Mouse (Mus musculus) cerebellum, adult 9-10 months (tissue): ENCODE results near the gene Nr5a1.

Experiments
- DNase-seq: peaks from one replicate; pipeline ENCODE4 v3.0.0; 2022

The Nr5a1 gene

GRCm38 (mm10) chr2:38704336-38704735, 10.0 kb downstream of the Nr5a1 start:
- DNase-seq = no peak

DNA sequence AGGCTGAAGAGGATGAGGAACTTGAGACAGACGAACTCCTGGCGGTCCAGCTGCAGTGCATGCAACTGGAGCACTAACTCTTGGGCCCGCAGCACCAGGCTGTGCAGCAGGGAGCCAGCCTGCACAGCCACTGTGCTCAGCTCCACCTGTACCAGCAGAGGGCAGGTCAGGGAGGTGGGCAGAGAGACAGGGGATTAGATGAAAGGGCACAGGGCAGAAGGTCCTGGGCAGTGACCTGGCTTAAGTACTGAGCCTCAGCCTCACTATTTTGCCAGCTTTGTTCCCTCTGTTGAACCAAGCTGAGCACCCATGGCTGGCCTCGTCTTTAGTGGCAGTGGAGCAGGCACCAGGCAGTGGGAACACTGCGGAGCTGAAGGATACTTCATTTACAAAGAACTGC, 14.2 kb downstream of the Nr5a1 start:
- no peak for DNase-seq

- no peak for DNase-seq
These were observed 15.7 kb downstream of the Nr5a1 start for GRCm38 (mm10) chr2:38698623-38699022.

DNA sequence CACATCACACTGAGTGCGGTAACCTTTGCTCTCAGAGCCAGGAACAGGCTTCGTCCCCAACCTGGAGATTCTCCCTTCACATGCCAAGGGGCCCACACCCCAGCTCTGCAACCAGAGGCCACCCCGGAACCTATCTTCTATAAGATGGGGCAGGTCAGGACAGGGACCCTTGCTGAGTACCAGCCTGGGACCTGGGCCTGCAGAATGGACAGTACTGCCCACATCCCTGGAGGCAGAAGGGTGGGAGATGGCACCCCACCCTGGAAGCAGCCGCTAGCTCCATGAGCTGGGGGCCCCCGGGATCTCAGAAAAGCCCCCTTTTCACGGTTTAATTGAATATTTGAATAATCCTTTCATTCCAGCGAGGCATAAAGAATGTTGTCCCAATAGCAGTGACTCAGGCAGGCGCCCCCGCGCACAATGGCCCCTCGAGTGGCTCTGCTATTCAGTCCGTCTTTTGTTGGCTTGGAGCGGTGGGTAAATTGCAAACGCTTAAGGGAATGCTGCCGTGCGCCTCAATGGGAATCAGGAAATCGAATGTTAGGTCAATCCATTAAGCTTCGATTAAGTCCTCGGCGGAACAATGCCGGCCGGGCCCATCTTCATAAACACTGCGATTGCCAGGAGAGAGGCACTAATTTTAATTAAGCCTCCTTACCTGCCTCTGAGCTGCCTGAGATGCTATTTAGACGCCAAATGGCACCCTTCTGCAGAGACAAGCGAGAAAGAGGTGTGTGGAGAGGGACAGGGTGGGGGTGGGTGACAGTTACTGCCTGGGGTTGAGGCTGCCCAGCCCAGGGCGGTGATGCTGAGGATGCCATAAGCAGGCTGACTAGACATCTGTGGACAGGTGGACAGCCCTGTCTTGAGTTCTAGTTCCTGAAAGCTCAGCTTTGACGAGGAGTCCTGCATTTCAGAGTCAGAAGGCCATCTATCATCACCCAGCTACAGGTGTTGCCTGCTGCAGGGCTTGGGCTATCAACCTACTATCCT, 16.9 kb downstream of the Nr5a1 start:
- no peak for DNase-seq

- no peak for DNase-seq
These were observed 18.6 kb downstream of the Nr5a1 start for GRCm38 (mm10) chr2:38695770-38696169.

DNA sequence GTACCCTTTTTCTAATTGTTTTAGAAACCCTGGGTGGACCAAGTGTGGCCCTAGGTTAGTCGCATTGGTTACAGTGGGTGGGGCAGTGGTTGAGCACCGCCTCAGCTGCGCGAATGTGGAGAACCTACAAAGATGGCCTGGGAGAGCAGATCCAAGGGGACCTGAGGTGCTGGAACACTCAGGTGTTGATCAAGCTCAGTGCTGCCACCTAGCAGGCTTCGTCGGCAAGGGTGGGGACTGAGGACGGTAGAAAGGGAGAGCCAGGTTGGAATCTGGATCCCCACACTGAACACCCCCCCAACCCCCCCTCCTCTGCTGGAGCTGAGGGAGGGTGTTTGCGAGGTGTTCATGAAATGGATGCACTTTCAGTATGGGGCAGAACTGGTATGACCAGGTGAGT, 22.8 kb downstream of the Nr5a1 start:
- DNase-seq = peak; percentile 51

DNA sequence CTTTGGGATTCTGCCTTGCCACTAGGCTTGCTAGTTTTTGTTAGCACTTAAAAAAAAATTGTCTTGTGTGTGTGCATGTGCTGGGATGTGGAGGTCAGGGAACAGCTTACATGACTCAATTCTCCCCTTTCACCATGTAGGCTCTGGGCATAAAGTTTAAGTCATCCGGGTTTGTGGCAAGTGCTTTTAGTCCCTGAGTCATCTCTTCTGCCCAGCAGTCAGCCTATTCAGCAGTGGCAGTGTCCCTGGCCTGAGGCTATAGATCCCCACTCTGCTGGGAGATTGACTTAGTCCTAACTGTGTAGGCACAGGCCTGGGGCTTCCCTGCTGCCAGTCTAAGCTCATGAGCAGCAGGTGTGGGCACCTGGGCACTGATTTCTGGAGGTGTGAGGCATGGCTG, 24.5 kb downstream of the Nr5a1 start:
- no peak for DNase-seq

GRCm38 (mm10) chr2:38688791-38689520, 25.4 kb downstream of the Nr5a1 start:
- DNase-seq = peak; percentile 30

- no peak for DNase-seq
These were observed 28.6 kb downstream of the Nr5a1 start for GRCm38 (mm10) chr2:38685746-38686145.

DNA sequence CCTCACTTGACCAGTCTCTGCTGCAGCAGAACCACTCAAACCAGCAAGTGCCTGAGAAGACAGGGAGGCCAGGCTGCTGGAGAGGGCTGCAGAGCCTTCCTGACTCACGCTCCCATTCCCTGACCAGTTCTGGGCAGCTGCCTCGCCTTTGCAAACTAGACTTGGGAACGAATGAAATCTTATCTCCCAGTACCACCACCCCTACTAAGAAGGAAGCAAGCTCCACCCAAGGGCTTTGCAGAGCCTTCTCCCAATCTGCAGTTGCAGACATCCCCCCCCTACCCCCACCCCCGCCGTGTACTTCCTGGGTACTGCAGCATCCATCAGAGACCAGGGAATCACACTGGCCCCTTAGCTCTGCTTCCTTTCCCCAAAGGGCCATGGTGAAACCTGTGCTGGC, 31.3 kb downstream of the Nr5a1 start:
- DNase-seq = no peak

- no peak for DNase-seq
These were observed 32.1 kb downstream of the Nr5a1 start for GRCm38 (mm10) chr2:38682209-38682608.

DNA sequence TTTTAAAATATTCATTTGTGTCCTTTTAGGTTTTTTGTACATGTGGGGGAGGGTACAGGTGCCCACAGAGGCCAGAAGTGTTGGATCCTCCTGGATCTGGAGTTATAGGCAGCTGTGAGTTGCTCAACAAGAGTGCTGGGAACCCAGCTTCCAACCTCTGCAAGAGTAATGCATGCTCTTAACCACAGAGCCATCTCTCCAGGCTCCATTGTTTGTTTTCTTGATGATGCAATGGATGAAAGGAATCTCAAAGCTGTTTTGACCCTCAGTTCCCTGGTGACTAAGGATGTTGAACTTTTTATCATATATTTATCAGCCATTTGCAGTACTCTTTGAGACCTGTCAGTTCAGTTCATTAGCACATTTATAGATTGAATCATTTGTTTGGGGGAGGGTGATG, 35.4 kb downstream of the Nr5a1 start:
- no peak for DNase-seq

GRCm38 (mm10) chr2:38675366-38675969, 38.9 kb downstream of the Nr5a1 start:
- peak; percentile 17 for DNase-seq

- no peak for DNase-seq
These were observed 41.8 kb downstream of the Nr5a1 start for GRCm38 (mm10) chr2:38672496-38672895.

GRCm38 (mm10) chr2:38668802-38669580, 45.4 kb downstream of the Nr5a1 start:
- DNase-seq = no peak

GRCm38 (mm10) chr2:38661398-38661797, 52.9 kb downstream of the Nr5a1 start:
- no peak for DNase-seq

- DNase-seq = peak; percentile 79
These were observed 56.0 kb downstream of the Nr5a1 start for GRCm38 (mm10) chr2:38658338-38658836.

DNA sequence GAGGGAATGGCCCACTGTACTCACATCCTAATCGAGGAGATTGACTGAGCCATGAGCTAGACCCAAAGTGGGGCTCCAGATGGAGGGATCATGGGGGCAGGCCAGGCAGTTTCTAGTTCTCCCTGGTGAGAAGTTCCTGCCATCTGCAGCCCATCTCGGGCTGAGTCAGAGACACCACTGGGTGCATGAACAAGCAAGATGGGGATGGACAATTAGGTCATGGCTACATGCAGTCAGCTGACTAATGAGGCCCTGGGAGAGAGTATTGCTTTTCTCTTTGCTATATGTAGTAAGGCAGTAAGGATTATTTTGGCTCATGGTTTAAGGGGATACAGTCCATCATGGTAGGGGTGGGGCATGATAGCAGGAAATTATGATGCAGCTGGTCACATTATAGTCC, 60.6 kb downstream of the Nr5a1 start:
- no peak for DNase-seq

DNA sequence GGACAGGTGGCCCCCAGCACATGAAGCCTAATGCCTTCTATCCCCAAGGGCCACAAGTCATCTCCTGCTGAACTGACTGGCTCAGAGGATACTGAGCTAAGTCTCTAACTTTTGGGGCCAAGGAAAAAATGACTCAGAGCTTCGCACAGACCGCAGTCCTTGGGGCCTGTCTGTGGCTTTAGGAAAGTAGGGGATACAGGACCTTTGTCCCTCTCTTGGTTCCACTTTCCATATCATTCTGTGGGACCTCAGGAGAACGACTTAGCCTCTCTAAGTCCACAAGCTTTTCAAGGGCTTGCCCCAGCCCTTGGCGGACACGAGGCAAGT, 61.1 kb downstream of the Nr5a1 start:
- DNase-seq = no peak

DNA sequence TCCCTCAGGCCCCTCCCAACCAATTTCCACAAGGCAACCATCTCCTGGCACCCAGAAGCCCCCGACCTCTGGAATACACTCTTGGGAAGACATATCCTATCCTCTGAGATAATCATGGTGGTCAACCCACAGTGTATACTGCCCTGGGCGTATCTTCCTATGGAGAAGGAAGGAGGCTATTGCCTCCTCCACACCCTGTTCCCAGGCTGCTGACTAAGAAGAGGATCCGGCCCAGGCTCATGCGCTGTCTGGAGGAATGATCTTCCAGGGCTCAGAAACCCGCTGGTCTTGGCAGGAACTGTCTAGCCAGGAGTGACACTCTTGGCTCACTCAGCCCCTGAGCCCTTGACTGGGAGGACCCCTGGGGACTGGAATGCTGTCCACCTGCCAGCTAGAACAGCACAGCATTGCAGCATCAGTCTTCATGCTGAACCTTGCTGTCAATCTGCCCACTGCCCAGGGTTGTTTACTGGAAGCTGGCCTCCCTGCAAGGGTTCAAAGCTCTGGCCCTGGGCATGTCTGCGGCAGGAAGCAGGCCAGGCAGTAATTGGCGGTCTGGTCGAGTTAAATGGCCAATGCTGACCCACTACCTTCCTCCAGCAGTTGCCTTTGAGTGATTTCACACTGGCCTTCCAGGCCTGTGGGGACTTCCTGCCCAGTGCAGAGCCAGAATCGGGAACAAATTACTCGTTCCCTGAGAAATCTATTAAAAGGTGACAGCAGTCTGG, 61.6 kb downstream of the Nr5a1 start:
- peak; percentile 65 for DNase-seq

DNA sequence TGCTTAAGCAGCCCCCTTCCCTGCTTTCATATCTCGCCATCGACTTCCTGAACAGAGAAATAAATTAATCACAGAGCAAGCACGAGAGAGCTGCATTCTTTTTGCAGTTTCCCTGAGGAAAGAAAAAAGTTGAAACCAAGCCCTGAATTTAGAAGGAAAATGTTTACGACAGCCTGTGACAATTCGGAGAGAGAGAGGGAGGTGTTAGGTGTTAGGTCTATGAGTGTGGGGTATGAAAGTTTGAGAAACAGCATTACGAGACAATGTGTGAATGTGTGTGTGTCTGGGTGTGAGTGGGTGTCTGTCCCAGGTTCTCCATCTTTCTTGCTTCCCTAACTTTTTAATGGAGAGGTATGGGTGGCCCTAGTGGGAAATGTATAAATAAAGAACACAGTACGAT, 62.2 kb downstream of the Nr5a1 start:
- DNase-seq = no peak

DNA sequence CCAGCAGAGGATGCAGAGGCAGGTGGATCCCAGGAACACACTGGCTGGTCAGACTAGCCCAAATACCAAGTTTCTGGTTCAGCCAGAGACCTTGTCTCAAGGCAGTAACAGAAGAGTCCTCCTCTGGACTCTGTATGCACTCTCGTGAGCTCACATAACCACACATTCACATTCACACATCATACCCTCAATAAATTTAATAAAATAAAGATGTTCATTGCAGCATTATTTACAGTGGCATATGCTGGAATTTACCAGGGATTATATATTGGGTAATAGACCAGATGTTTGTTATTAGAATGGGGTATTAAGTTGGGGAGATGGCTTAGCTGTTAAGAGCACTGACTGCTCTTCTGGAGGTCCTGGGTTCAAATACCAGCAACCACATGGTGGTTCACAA, 64.0 kb downstream of the Nr5a1 start:
- no peak for DNase-seq
